Mouse (Mus musculus) forebrain, embryonic 13.5 days (tissue): ENCODE results near the gene Trim75. TPM values are rescaled to one million over a fixed set of nuclear protein-coding genes. Genes with fewer than 3 reads are reported as not detected.
A peak's percentile ranks its signal among the peaks of the same experiment; 100 is the strongest.

Source experiments
- ATAC-seq: fragments of 200-750 bp; cut with Nextera tagmentation; 2 replicates; pipeline ENCODE4 v1.8.0; 2017
- H3K27ac ChIP-seq: fragments of 300-500 bp; sonication (generic); 2 replicates; pipeline ENCODE4 v1.5.1; 2015; ENCODE audit warnings: inconsistent platforms, mild to moderate bottlenecking, moderate library complexity
- H3K27me3 ChIP-seq: fragments of 300-500 bp; sonication (generic); 2 replicates; pipeline ENCODE4 v1.6.1; 2015; ENCODE audit warnings: mild to moderate bottlenecking, inconsistent platforms
- H3K36me3 ChIP-seq: fragments of 300-500 bp; sonication (generic); 2 replicates; pipeline ENCODE4 v1.6.1; 2015; ENCODE audit warnings: mild to moderate bottlenecking, inconsistent platforms; ENCODE audit not compliant: poor library complexity, severe bottlenecking
- H3K4me1 ChIP-seq: fragments of 300-500 bp; sonication (generic); 2 replicates; pipeline ENCODE4 v1.6.1; 2015; ENCODE audit warnings: inconsistent platforms
- H3K4me2 ChIP-seq: fragments of 300-500 bp; sonication (generic); 2 replicates; pipeline ENCODE4 v1.6.1; 2015; ENCODE audit warnings: inconsistent platforms, mild to moderate bottlenecking, moderate library complexity
- H3K4me3 ChIP-seq: fragments of 300-500 bp; sonication (generic); 2 replicates; pipeline ENCODE4 v1.5.1; 2015; ENCODE audit warnings: mild to moderate bottlenecking, inconsistent platforms
- H3K9ac ChIP-seq: fragments of 300-500 bp; sonication (generic); 2 replicates; pipeline ENCODE4 v1.6.1; 2015; ENCODE audit warnings: mild to moderate bottlenecking, inconsistent platforms
- H3K9me3 ChIP-seq: fragments of 300-500 bp; sonication (generic); replicated peaks from 2 replicates; pipeline ENCODE4 v1.6.1; 2016; ENCODE audit warnings: inconsistent platforms
- WGBS: fragments of 180-500 bp; shearing (Covaris S2); methylation state at CpG from one replicate; pipeline ENCODE4 v1.1.7; 2015; 5-methylcytosine and 5-hydroxymethylcytosine counted together
- polyA plus RNA-seq: library from polyadenylated mRNA; unstranded; fragments of >200 nt; fragmentation: Nextera tagmentation; extraction: Ambion mirVana; gene quantifications from 2 replicates; pipeline ENCODE4 v1.2.1, GENCODE M21; 2015

The Trim75 gene
- polyA plus RNA-seq, 1 experiment from 2014 or later = 0.17 TPM

GRCm38 (mm10) chr8:64983150-64983897 is 4.3 kb downstream of the Trim75 start:
- H3K36me3 ChIP-seq = no peaks in the 10 kb centered on the region
- no peak for ATAC-seq
- 73% methylated on average over 20 of the region's 20 CpGs for WGBS

DNA sequence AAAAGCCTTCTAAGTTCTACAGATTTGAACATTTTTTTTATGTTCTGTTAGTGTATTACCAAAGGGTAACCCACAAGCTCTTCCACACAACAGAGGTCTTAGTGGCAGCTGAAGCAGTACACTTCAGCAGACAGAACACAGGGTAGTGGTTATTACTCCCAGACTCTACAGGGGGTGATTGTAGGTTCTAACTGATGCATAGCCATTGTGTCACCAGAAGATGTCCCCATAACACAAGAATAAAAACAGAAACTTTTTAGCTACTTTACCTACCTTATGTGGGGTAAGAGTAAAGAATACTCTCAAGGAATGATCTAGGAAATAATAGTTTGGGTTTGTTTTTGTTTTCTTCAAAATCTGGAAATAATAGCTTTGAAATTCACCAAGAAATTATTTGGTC is 24.8 kb downstream of the Trim75 start:
- Histone ChIP-seq H3K4me1 (no peaks in the 10 kb centered on the region), H3K9ac (no peak overlapping the region), H3K4me2 (no peak overlapping the region), H3K27ac (no peak overlapping the region), H3K4me3 (no peak overlapping the region), H3K27me3 (no peaks in the 10 kb centered on the region), H3K36me3 (peaks cover 10% of the 10 kb centered on the region), H3K9me3 (no peaks in the 10 kb centered on the region)
- ATAC-seq = no peak

More at GRCm38 (mm10) chr8:64983150-64983897, 4.3 kb downstream of the Trim75 start:
- no peaks in the 10 kb centered on the region for H3K4me1 ChIP-seq
- H3K9ac ChIP-seq = no peak overlapping the region
- no peak overlapping the region for H3K27ac ChIP-seq
- H3K4me2 ChIP-seq = no peak overlapping the region
- H3K4me3 ChIP-seq = no peak overlapping the region
- no peaks in the 10 kb centered on the region for H3K9me3 ChIP-seq
- no peaks in the 10 kb centered on the region for H3K27me3 ChIP-seq

- Histone ChIP-seq H3K9ac (no peak overlapping the region), H3K4me1 (no peaks in the 10 kb centered on the region), H3K9me3 (no peaks in the 10 kb centered on the region), H3K36me3 (peaks cover 10% of the 10 kb centered on the region), H3K27ac (no peak overlapping the region), H3K4me2 (no peak overlapping the region), H3K27me3 (no peaks in the 10 kb centered on the region), H3K4me3 (no peak overlapping the region)
- 89% methylated on average over 9 of the region's 9 CpGs for WGBS
- no peak for ATAC-seq
Measured at GRCm38 (mm10) chr8:64959025-64959424, 28.6 kb downstream of the Trim75 start.

DNA sequence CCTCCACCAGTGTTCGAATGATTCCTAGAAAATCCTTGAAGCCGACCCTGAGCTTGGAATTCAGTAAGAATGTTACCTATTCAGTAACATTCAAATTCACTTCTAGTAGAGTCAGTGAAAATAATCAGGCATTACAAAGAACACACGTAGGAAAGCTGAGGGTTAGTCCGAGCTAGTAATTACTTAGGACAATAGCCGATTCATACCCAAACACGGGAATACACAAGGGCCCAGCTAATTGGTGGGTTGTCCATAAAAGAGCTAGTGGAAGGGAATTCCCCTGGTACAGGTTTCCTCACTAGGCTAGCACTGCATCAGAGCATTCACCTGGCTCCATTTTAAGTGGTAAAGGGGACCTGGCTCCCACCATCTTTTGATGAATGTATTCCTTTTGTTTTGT is 35.5 kb downstream of the Trim75 start:
- Histone ChIP-seq H3K4me1 (no peaks in the 10 kb centered on the region), H3K36me3 (no peaks in the 10 kb centered on the region), H3K27me3 (no peaks in the 10 kb centered on the region), H3K9ac (no peak overlapping the region), H3K4me2 (no peak overlapping the region), H3K4me3 (no peak overlapping the region), H3K27ac (no peak overlapping the region), H3K9me3 (no peaks in the 10 kb centered on the region)
- WGBS = 48% methylated on average over 6 of the region's 6 CpGs
- no peak for ATAC-seq

- Histone ChIP-seq H3K9me3 (no peaks in the 10 kb centered on the region), H3K4me1 (no peaks in the 10 kb centered on the region), H3K27me3 (peaks cover 4% of the 10 kb centered on the region; the same call in 1 of the 2 replicates), H3K4me3 (no peak overlapping the region), H3K4me2 (no peak overlapping the region), H3K9ac (no peak overlapping the region), H3K27ac (no peak overlapping the region), H3K36me3 (no peaks in the 10 kb centered on the region)
- ATAC-seq = no peak
- 92% methylated on average over 1 of the region's 1 CpGs for WGBS
Measured at GRCm38 (mm10) chr8:64948371-64948770, 39.3 kb downstream of the Trim75 start.

DNA sequence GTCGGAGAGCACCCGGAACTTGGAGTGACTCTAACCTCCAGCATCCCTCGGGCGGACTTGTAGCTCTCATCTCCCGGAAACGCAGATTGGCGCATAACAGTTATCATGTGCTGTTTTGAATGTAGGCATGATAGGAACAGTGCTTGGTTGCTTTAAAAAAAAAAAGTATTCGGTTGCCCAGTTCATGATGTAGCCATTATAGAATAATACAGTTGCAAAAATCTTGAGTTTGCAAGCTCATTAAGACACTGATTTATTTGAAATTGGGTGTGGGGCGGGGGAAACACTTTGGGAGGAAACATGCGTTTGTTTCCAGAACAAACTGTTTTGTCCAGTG is 40.0 kb downstream of the Trim75 start:
- Histone ChIP-seq H3K4me2 (peak overlapping the region; percentile 66), H3K9me3 (no peaks in the 10 kb centered on the region), H3K9ac (peak overlapping the region; percentile 68), H3K36me3 (no peaks in the 10 kb centered on the region), H3K4me1 (0 out of 2 replicates have a peak, but pooled peaks cover under 1% of the 10 kb centered on the region), H3K4me3 (peak overlapping the region; percentile 72), H3K27ac (peak overlapping the region; percentile 68), H3K27me3 (peaks cover 11% of the 10 kb centered on the region)
- no peak for ATAC-seq
- WGBS = 7% methylated on average over 10 of the region's 10 CpGs

DNA sequence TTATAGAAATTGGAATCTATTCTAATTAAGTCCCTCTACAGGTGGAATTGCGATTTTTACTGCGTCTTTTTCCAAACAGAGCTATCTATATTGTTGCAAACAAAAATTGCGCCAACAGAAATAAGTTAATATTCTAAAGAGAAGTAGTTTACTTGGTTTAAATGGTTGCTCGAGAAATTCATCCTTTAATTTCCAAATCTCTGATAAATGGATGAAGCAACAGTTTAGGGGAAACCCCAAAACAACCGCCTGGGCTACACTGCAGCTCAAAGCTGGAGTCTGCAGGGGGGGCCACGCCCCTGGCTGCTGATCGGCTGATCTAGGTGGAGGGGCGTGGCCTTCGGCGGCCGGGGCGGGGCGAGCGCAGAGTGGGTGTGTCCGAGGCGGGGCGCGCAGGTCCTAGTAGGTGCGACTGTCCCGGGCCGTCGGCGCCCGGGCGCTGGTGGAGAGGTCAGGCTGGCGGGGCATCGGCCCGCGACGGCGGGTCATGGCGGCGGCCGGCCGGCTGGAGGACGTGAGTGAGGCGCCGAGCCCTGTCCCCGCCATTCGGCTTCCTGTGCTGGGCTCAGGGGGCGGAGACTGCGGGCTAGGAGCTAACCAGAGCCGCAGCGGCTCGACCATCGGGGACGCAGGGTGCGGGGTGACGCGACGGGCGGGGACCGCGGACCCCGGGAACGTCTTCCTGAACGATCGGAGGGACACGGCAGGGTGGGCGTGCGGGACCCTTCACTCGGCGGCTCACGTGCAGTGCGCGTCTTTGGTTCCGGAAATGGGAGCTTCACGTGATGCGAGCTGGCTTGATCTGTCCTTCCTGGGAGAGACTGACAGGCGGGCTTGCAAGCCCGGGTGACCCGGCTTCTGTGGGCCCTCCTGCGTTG is 40.6 kb downstream of the Trim75 start, which contains the start of gene Tmem192:
Tmem192 (plus strand) TSS at position 366 of the 878 bp plus-strand sequence.
- 0 out of 2 replicates have a peak, but pooled peaks cover 3% of the 10 kb centered on the region for H3K4me1 ChIP-seq
- H3K9me3 ChIP-seq = no peaks in the 10 kb centered on the region
- ATAC-seq = peak; percentile 96
- H3K36me3 ChIP-seq = no peaks in the 10 kb centered on the region
- WGBS = 1% methylated on average over 73 of the region's 73 CpGs
- H3K27ac ChIP-seq = peak within 1 kb of the TSS; percentile 68
- peak within 1 kb of the TSS; percentile 68 for H3K9ac ChIP-seq
- H3K4me3 ChIP-seq = peak within 1 kb of the TSS; percentile 72
- H3K4me2 ChIP-seq = peak within 1 kb of the TSS; percentile 66
- peaks cover 16% of the 10 kb centered on the region for H3K27me3 ChIP-seq

DNA sequence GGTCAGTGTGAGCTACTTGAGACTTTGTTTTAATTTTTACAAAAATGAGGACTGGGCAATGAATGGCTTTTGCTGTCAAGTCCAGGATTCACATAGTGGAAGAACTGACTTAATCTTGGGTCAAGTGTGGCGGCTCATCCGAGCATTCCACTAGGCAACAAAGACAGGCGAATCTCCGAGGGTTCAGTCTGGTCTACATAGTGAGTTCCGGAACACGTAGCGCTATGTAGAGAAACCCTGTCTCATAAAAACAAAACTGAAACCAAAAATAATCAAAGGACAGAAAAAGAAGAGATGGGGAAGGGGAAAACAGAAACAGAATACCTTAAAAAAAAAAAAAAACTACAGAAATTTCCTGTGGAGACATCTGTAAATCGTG is 41.2 kb downstream of the Trim75 start:
- no peak for ATAC-seq
- Histone ChIP-seq H3K4me3 (peak overlapping the region; percentile 72), H3K27ac (no peak overlapping the region), H3K9me3 (no peaks in the 10 kb centered on the region), H3K9ac (no peak overlapping the region), H3K4me2 (no peak overlapping the region), H3K27me3 (peaks cover 16% of the 10 kb centered on the region), H3K4me1 (0 out of 2 replicates have a peak, but pooled peaks cover 3% of the 10 kb centered on the region), H3K36me3 (no peaks in the 10 kb centered on the region)
- WGBS = 55% methylated on average over 8 of the region's 8 CpGs

- H3K9me3 ChIP-seq = no peaks in the 10 kb centered on the region
- H3K9ac ChIP-seq = no peak overlapping the region
- H3K4me2 ChIP-seq = no peak overlapping the region
- no peak overlapping the region for H3K4me3 ChIP-seq
- no peak for ATAC-seq
- 84% methylated on average over 7 of the region's 7 CpGs for WGBS
- H3K27ac ChIP-seq = no peak overlapping the region
- H3K36me3 ChIP-seq = no peaks in the 10 kb centered on the region
- 0 out of 2 replicates have a peak, but pooled peaks cover 3% of the 10 kb centered on the region for H3K4me1 ChIP-seq
- peaks cover 16% of the 10 kb centered on the region for H3K27me3 ChIP-seq
Measured at GRCm38 (mm10) chr8:64945606-64946005, 42.0 kb downstream of the Trim75 start.

- H3K4me1 ChIP-seq = 0 out of 2 replicates have a peak, but pooled peaks cover 3% of the 10 kb centered on the region
- no peak for ATAC-seq
- no peak overlapping the region for H3K9ac ChIP-seq
- H3K27ac ChIP-seq = no peak overlapping the region
- H3K4me2 ChIP-seq = no peak overlapping the region
- no peaks in the 10 kb centered on the region for H3K9me3 ChIP-seq
- H3K36me3 ChIP-seq = no peaks in the 10 kb centered on the region
- H3K27me3 ChIP-seq = peaks cover 16% of the 10 kb centered on the region
- 20% methylated on average over 5 of the region's 5 CpGs for WGBS
- no peak overlapping the region for H3K4me3 ChIP-seq
Measured at GRCm38 (mm10) chr8:64944831-64945230, 42.8 kb downstream of the Trim75 start.

DNA sequence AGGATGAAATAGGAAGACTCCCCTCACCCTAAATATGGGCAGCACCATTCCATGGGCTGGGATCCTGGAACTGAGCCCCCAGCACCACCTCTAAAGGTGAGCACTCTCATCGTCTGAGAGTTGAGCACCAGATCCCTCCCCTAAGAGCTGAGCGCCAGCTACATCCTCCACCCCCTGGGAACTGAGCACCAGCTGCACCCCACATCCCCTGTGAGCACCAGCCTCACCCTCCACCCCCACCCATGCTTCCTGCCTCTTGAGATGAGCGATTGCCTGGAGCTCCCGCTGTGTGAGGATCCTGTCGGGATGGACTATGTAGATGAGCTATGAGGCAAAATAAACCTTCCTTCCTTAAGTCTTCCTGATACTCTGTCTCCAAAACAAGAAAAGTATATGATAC is 44.7 kb downstream of the Trim75 start:
- Histone ChIP-seq H3K9ac (no peak overlapping the region), H3K27ac (no peak overlapping the region), H3K4me1 (0 out of 2 replicates have a peak, but pooled peaks cover 3% of the 10 kb centered on the region), H3K27me3 (peaks cover 16% of the 10 kb centered on the region), H3K4me2 (no peak overlapping the region), H3K9me3 (no peaks in the 10 kb centered on the region), H3K36me3 (no peaks in the 10 kb centered on the region), H3K4me3 (no peak overlapping the region)
- ATAC-seq = no peak
- 15% methylated on average over 5 of the region's 5 CpGs for WGBS

- no peaks in the 10 kb centered on the region for H3K36me3 ChIP-seq
Measured at GRCm38 (mm10) chr8:64941495-64941894, 46.1 kb downstream of the Trim75 start.

More at GRCm38 (mm10) chr8:64941495-64941894, 46.1 kb downstream of the Trim75 start:
- ATAC-seq = peak; percentile 77
- no peaks in the 10 kb centered on the region for H3K9me3 ChIP-seq
- 0 out of 2 replicates have a peak overlapping the region, but pooled peaks have one; percentile 18 for H3K4me2 ChIP-seq
- no peak overlapping the region for H3K4me3 ChIP-seq
- peaks cover 16% of the 10 kb centered on the region for H3K27me3 ChIP-seq
- no peak overlapping the region for H3K27ac ChIP-seq
- no peak overlapping the region for H3K9ac ChIP-seq
- 15% methylated on average over 9 of the region's 9 CpGs for whole genome bisulfite sequencing
- 0 out of 2 replicates have a peak, but pooled peaks cover 3% of the 10 kb centered on the region for H3K4me1 ChIP-seq
